Mouse (Mus musculus) layer of hippocampus, adult 2 months (tissue): ENCODE measurements at regions not wholly inside any gene's neighbourhood (a gene's known extent, or its start where the extent isn't known, plus 50 kb on each side); places are given as distances from the start of the nearest gene placed in this dataset.

Source experiments
- DNase-seq, 2 experiments: peaks; one replicate each; pipeline ENCODE4 v3.0.0; 2022; ENCODE audit warnings: low spot score in 2 of 2
- H3K27ac ChIP-seq: fragments of 200-600 bp; 2 replicates; pipeline ENCODE4 v1.8.1; 2022
- H3K4me3 ChIP-seq: fragments of 200-600 bp; 2 replicates; pipeline ENCODE4 v1.8.1; 2022; ENCODE audit warnings: mild to moderate bottlenecking
- CTCF ChIP-seq: fragments of 200-600 bp; conservative IDR thresholded peaks from 2 replicates; pipeline ENCODE4 v1.8.1; 2022; ENCODE audit warnings: antibody characterized with exemption, mild to moderate bottlenecking, moderate library complexity

DNA sequence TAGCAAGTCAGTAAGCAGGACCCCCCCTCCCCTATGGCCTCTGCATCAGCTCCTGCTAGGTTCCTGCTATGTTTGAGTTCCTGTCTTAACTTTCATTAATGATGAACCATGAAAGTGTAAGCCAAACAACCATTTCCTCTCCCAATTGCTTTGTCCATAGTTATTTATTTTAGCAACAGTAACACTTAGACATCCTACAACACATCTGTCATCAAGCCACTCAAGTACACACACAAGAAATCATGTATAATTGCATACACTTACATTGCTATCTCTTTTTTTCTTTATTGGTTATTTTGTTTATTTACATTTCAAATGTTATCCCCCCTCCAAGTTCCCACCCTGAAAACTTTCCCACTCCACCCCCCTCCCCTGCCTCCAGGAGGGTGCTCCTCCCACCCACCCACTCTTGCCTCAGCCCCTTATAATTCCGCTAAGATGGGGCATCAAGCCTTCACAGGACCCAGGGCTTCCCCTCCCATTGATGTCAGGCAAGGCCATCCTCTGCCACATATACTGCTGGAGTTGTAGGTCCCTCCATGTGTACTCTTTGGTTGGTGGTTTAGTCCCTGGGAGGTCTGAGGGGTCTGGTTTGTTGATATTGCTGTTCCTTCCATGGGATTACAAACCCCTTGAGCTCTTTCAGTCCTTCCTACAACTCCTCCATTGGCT is 310.9 kb upstream of the Ccnh start:
- TF ChIP-seq CTCF, result no peak
- H3K27ac ChIP-seq, result no peak overlapping the region
- no peak for DNase-seq
- no peak overlapping the region for H3K4me3 ChIP-seq

DNA sequence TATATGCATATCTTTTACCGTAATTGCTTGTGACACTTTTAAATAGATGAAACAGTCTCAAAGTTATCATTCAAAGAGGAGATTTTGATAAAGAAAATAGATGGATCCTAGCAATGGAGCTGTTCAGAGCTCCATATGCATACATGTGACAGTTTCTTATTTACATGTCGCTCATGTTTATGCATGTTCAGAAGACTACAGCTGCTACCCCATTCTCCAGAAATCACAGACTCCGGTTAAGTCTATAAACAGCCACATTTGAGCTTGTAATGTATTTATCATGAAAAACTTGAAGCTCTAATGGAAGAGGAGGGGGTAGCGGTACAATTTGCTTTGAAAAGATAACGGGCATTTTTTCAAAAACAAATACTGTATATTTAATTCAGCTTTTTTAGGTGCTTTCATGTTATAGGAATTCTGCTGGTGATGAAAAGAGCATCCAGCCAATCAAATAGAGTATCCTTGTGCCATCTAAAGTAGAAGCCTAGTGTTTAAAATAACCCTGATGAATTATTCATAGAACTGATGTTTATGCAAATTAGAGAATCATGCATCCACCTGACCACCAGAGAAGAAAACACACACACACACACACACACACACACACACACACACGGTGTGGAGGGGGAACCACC is 283.7 kb upstream of the Ccnh start:
- no peak for DNase-seq
- peak overlapping the region; percentile 36 for H3K4me3 ChIP-seq
- TF ChIP-seq CTCF, result no peak
- H3K27ac ChIP-seq, result peak overlapping the region; percentile 60

DNA sequence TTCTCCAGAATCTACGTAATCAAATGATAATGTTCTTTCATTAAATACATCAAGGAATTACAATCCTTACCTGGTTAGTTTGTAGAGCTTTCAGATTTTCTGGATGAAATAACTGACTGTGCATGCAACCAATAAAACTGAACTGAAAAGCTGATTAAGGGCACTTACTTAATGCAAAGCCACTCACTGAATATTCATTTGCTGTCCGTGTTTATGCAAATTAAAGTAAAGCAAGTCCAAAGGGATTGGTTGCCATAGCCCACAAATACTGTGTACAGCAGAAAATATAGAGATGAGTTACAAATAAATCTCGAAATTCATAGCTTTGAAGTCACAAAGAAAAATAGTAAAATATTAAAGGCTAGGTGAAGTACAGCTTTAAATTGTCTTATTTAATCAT is 283.2 kb upstream of the Ccnh start:
- no peak for TF ChIP-seq CTCF
- H3K4me3 ChIP-seq, result no peak overlapping the region

DNA sequence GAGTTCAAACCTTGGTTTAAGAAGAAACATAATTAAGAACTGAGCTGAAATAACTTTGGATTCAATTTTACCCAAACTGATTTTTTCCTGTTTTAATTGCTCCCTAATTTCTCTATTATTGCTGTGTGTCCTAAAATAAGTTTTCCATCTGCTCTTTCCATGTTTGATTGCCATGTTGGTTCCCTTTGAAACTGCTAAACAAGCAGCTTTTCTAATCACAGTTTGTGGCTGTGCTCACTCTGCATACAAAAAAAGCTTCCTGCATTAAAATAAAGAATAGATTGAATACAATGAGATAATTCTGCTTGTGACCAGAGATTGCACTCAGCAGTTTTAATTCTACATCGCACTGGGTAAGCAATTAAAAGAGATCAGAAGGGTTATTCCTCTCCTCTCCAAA is 257.9 kb upstream of the Ccnh start:
- peak; percentile 27 to 52 for DNase-seq
- Histone ChIP-seq H3K27ac (peak overlapping the region; percentile 84), H3K4me3 (no peak overlapping the region)
- no peak for TF ChIP-seq CTCF

More for the DNA sequence above, 283.2 kb upstream of the Ccnh start:
- H3K27ac ChIP-seq, result no peak overlapping the region
- DNase-seq, result no peak

DNA sequence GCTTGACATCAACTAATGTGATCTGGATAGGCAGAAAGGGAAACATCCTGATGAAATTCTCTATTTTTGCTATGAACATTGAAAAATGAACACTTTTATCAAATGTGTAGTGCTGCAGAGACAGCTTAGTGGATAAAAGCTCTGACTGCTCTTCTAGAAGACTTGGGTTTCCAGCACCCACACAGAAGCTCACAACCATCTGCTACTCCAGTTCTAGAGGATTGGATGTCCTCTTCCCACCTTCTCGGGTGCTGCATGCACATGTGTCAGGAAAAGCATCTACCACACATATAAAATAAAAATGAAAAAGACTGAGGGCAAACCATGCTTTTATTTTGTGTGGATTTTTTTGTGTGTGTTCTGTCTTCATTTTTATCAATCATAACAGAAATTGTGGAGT is 253.6 kb upstream of the Ccnh start:
- Histone ChIP-seq H3K4me3 (no peak overlapping the region), H3K27ac (peak overlapping the region; percentile 66; the same call in 1 of the 2 replicates)
- no peak for TF ChIP-seq CTCF
- peak in 1 of 2 experiments; percentile 11 for DNase-seq

DNA sequence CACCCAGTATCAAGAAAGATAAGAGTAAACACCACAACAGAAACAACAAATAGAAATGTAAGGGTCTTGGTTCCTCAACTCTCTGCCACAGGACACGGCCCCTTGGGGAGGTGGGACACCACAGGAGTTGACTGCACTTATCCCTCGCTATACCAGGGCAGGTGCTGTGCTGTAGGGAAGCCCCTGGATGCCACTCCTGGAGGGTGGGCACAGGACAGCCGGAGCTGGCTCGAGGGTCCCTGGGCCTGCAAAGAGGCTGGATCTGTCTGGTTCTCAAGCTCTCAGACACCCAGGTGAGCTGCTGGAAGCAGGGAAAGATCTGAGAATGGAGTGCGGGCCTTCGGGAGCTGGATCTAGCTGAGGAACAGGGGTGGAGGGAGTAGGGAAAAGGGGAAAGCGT is 249.5 kb upstream of the Ccnh start:
- H3K27ac ChIP-seq, result no peak overlapping the region
- H3K4me3 ChIP-seq, result no peak overlapping the region

DNA sequence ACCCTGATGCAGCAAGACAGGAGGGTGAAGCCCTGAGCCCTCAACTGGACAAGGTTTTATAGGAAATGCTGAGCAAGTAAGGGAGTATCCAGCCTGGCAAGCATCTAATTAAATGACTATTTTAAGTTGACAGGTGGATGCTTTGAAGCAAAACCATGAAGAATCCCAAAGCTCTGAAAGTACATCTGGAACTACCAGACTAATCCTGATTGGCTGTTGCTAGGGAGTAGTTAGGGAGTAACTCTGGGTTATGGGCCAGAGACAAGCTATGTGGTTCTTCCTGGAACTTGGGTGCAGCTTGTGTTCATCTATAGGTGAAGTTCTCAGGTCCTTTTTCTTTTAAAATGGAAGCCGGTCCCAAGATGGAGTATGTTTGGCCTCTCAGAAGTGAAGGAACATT is 248.3 kb upstream of the Ccnh start:
- TF ChIP-seq CTCF, result no peak
- no peak overlapping the region for H3K27ac ChIP-seq

More for the DNA sequence above, 249.5 kb upstream of the Ccnh start:
- DNase-seq, result no peak
- no peak for TF ChIP-seq CTCF

DNA sequence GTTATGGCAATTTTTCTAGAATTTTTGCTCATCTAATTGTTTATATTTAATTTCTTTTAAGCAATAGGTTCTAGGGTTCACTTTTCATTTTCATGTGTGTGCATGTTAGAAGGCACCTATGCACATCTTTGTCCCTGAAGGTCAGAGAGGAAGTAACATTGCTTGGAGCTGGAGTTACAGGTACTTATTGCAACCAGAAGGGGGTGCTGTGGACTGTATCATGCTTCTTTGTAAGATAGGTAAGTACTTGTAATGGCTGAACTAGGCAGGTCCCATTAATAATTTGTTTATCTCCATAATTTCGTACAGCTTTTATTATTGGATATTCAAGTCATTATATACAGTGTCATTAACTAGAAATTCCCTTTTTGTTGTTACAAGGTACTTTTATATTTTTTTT is 238.3 kb upstream of the Ccnh start:
- Histone ChIP-seq H3K27ac (no peak overlapping the region; the same call in 1 of the 2 replicates), H3K4me3 (no peak overlapping the region)
- peak; percentile 71 for TF ChIP-seq CTCF
- DNase-seq, result peak in 1 of 2 experiments; percentile 14

More for the DNA sequence above, 248.3 kb upstream of the Ccnh start:
- no peak overlapping the region for H3K4me3 ChIP-seq
- DNase-seq, result no peak

DNA sequence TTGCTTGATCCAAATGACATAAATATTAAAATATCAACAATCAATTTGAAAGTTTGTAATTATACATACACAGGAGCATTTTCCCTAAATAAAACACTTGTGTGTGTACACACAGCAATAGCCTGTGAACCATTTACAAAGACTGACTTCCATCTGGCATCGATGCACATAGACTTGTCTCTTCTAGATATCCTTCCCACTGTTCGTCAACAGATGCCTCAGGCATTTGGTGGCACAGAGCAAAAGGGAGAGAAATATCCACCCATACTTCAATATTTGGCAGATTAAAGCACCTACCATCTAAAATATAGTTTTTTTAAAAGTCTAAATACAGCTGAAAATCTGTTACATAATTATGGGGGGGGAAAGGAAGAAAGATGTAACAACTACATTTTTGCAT is 236.0 kb upstream of the Ccnh start:
- peak; percentile 56 to 67 for DNase-seq
- Histone ChIP-seq H3K27ac (peak overlapping the region; percentile 87), H3K4me3 (no peak overlapping the region)
- no peak for TF ChIP-seq CTCF

DNA sequence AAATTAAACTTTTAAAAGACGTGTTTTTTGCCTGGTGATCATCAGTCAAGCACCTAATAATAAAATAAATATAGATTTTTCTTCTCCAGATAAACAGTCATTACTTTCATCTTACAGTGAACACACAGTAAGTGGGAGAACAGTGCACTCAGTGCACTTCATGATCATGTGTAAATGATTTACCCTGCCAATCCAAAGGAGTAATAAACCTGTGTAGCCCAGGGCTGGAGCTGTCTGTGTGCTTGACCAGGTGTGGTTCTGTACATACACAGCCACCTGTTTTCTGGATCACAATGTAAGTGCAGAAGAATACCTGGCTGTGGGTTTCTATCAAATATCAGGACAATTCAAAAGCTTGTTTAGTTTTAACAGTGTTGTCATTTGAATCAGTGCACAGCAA is 235.4 kb upstream of the Ccnh start:
- TF ChIP-seq CTCF, result no peak
- no peak overlapping the region for H3K4me3 ChIP-seq

DNA sequence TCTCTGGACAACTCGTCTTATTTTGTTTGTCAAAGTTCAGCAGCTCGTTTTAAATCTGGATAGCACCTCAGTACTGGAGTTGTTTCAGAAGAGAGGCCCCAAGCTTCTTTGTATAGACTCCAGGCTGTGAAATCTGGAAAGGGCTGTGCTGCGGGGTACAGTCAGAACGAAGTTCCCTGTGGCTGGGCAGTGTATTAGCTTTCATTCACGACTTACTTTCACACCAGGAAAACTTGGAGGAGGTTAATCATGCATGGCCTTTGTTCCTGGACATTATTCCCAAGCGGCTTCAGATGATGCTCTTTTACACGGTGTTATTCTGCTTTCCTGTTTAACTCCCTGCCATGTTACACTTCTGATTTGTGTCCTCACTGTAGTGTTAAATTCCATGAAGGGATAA is 220.3 kb upstream of the Ccnh start:
- no peak overlapping the region for H3K27ac ChIP-seq
- no peak for TF ChIP-seq CTCF
- no peak for DNase-seq
- no peak overlapping the region for H3K4me3 ChIP-seq

More for the DNA sequence above, 235.4 kb upstream of the Ccnh start:
- no peak for DNase-seq
- peak overlapping the region; percentile 87 for H3K27ac ChIP-seq
